ENCODE assay signal across 32 mouse cellular contexts in the genomic region with DNA sequence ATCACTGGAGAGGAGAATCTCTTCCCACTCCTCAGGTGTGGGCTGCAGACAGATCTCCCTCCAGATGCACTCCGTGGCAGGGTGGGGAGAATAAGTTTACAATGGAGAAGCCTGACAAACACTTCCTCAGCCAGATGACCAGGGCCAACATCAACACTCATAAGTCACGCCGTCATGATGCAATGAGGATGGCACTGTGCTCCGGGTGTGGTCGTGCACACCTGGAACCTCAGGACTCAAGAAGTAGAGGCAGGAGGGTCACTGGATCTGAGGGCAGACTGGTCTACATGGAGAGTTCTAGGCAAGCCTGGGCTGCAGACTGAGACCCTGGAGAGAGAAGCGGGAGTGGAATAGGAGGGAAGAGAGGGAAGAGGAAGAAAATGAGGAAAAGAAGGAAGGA.
"Had no signal": no experiment of that assay in that cellular context is flagged by ENCODE, and none has a peak within 500 bp of the region (broad histone marks: within the 10 kb centered on the region; RNA-seq: fewer than 3 reads in every experiment).

No protein-coding gene starts in this region.

- ATAC-seq: liver, embryonic 12.5 days; liver, postnatal 0 days; lung, postnatal 0 days; midbrain, embryonic 13.5 days; midbrain, embryonic 15.5 days; midbrain, embryonic 16.5 days had no signal

- H3K36me3 ChIP-seq: limb, embryonic 10.5 days; limb, embryonic 12.5 days; limb, embryonic 13.5 days; limb, embryonic 15.5 days; liver, embryonic 12.5 days; liver, embryonic 13.5 days; liver, embryonic 15.5 days; lung, embryonic 15.5 days; midbrain, embryonic 10.5 days; midbrain, embryonic 12.5 days; midbrain, embryonic 13.5 days; midbrain, embryonic 15.5 days; neural tube, embryonic 12.5 days had no signal

- H3K4me1 ChIP-seq: limb, embryonic 10.5 days; limb, embryonic 12.5 days; limb, embryonic 13.5 days; limb, embryonic 15.5 days; liver, embryonic 12.5 days; liver, embryonic 13.5 days; liver, embryonic 15.5 days; lung, embryonic 15.5 days; megakaryocyte, embryonic 14.5 days; midbrain, embryonic 12.5 days; neural tube, embryonic 12.5 days had no signal

- H3K4me3 ChIP-seq: limb, embryonic 10.5 days; limb, embryonic 12.5 days; limb, embryonic 13.5 days; limb, embryonic 15.5 days; liver, embryonic 12.5 days; liver, embryonic 13.5 days; liver, embryonic 15.5 days; lung, embryonic 15.5 days; megakaryocyte, embryonic 14.5 days; midbrain, embryonic 10.5 days; midbrain, embryonic 12.5 days; midbrain, embryonic 13.5 days; midbrain, embryonic 15.5 days; myocyte; neural tube, embryonic 12.5 days had no signal

- H3K27ac ChIP-seq: limb, embryonic 10.5 days; limb, embryonic 12.5 days; limb, embryonic 13.5 days; limb, embryonic 15.5 days; liver, embryonic 12.5 days; liver, embryonic 13.5 days; liver, embryonic 14.5 days; liver, embryonic 15.5 days; lung, embryonic 15.5 days; macrophage; midbrain, embryonic 10.5 days; midbrain, embryonic 12.5 days; midbrain, embryonic 13.5 days; midbrain, embryonic 15.5 days; neural tube, embryonic 12.5 days had no signal

- H3K9me3 ChIP-seq: limb, embryonic 10.5 days; limb, embryonic 12.5 days; limb, embryonic 13.5 days; limb, embryonic 15.5 days; liver, embryonic 12.5 days; liver, embryonic 13.5 days; liver, embryonic 15.5 days; lung, embryonic 15.5 days; megakaryocyte, embryonic 14.5 days; midbrain, embryonic 12.5 days; midbrain, embryonic 13.5 days; midbrain, embryonic 15.5 days; neural tube, embryonic 12.5 days had no signal

- H3K27me3 ChIP-seq: limb, embryonic 12.5 days; limb, embryonic 15.5 days; liver, embryonic 12.5 days; liver, embryonic 13.5 days; liver, embryonic 15.5 days; lung, embryonic 15.5 days; megakaryocyte, embryonic 14.5 days; midbrain, embryonic 15.5 days; neural tube, embryonic 12.5 days had no signal

- H3K4me2 ChIP-seq: limb, embryonic 12.5 days; limb, embryonic 13.5 days; limb, embryonic 15.5 days; liver, embryonic 11.5 days; liver, embryonic 12.5 days; liver, embryonic 13.5 days; liver, embryonic 15.5 days; lung, embryonic 14.5 days; lung, embryonic 15.5 days; midbrain, embryonic 11.5 days; midbrain, embryonic 12.5 days; midbrain, embryonic 13.5 days; midbrain, embryonic 15.5 days; neural tube, embryonic 12.5 days had no signal

- DNase-seq: left cerebral cortex, postnatal 4 days; liver; liver, embryonic 13.5 days; liver, postnatal 0 days; lung, adult 18-20 months; lung, adult 2 months; lung, embryonic 14.5 days; lung, postnatal 10 days; lung, postnatal 14 days; lung, postnatal 36 days; lung, postnatal 4 days; midbrain, embryonic 14.5 days had no signal

- H3K9ac ChIP-seq: limb, embryonic 12.5 days; limb, embryonic 13.5 days; limb, embryonic 15.5 days; liver, embryonic 12.5 days; liver, embryonic 13.5 days; liver, embryonic 14.5 days; liver, embryonic 15.5 days; liver, postnatal 0 days; lung, embryonic 14.5 days; lung, embryonic 15.5 days; midbrain, embryonic 12.5 days; midbrain, embryonic 13.5 days; midbrain, embryonic 15.5 days; neural tube, embryonic 12.5 days had no signal
